Mouse (Mus musculus) ES-E14 (cell line): ENCODE measurements around the gene Prr5. TPM values are rescaled to one million over a fixed set of nuclear protein-coding genes. Genes with fewer than 3 reads are reported as not detected.

ENCODE experiments used
- DNase-seq: peaks from one replicate; pipeline ENCODE4 v3.0.0-alpha.2; 2013; ENCODE audit warnings: low read depth, low spot score
- H3K27ac ChIP-seq: 2 replicates; pipeline ENCODE4 v1.5.1; 2012; ENCODE audit warnings: low read depth, mild to moderate bottlenecking, low read length, moderate library complexity, mixed read lengths; ENCODE audit not compliant: poor library complexity, insufficient read depth, severe bottlenecking
- H3K36me3 ChIP-seq: 2 replicates; pipeline ENCODE4 v1.6.1; 2012; ENCODE audit warnings: mild to moderate bottlenecking, low read length, moderate library complexity, mixed read lengths; ENCODE audit not compliant: control insufficient read depth, poor library complexity, insufficient read depth, severe bottlenecking
- H3K4me1 ChIP-seq, 2 experiments: fragments of 150-350 bp in 1 of 2; sonication (generic) in 1 of 2; 2 replicates each; pipeline ENCODE4 v1.6.1; 2012; ENCODE audit warnings: low read length in 2 of 2, mild to moderate bottlenecking in 1 of 2, mixed read lengths in 1 of 2; ENCODE audit not compliant: control insufficient read depth in 2 of 2, insufficient read depth in 2 of 2, poor library complexity in 1 of 2
- H3K4me3 ChIP-seq, 2 experiments: fragments of 150-350 bp in 1 of 2; sonication (generic) in 1 of 2; 2 replicates each; pipeline ENCODE4 v1.5.1; 2012; ENCODE audit warnings: low read length in 2 of 2, low read depth in 1 of 2, mild to moderate bottlenecking in 1 of 2, mixed read lengths in 1 of 2; ENCODE audit not compliant: insufficient read depth in 1 of 2, poor library complexity in 1 of 2, severe bottlenecking in 1 of 2
- H3K9ac ChIP-seq: 2 replicates; pipeline ENCODE4 v1.6.1; 2012; ENCODE audit warnings: low read depth, mild to moderate bottlenecking, low read length, mixed read lengths; ENCODE audit not compliant: poor library complexity, insufficient read depth, severe bottlenecking
- H3K9me3 ChIP-seq: fragments of 150-350 bp; sonication (generic); 2 replicates; pipeline ENCODE4 v1.6.1; 2012; ENCODE audit warnings: low read depth, mild to moderate bottlenecking, low read length; ENCODE audit not compliant: control insufficient read depth, insufficient read depth
- CHD2 ChIP-seq: IDR thresholded peaks from 2 replicates; pipeline ENCODE4 v1.6.1; 2014; ENCODE audit warnings: mild to moderate bottlenecking, low read depth, low read length, inconsistent platforms
- HCFC1 ChIP-seq: IDR thresholded peaks from 2 replicates; pipeline ENCODE4 v1.6.1; 2012; ENCODE audit warnings: low read length, inconsistent platforms, borderline replicate concordance; ENCODE audit not compliant: insufficient read depth
- MAFK ChIP-seq: IDR thresholded peaks from 2 replicates; pipeline ENCODE4 v1.6.1; 2014; ENCODE audit warnings: mild to moderate bottlenecking, low read depth, low read length, inconsistent platforms; ENCODE audit not compliant: insufficient read depth
- ZC3H11A ChIP-seq: IDR thresholded peaks from 2 replicates; pipeline ENCODE4 v1.6.1; 2012; ENCODE audit warnings: low read depth, mild to moderate bottlenecking, inconsistent platforms, low read length, borderline replicate concordance
- ZNF384 ChIP-seq: IDR thresholded peaks from 2 replicates; pipeline ENCODE4 v1.6.1; 2012; ENCODE audit warnings: low read depth, low read length, inconsistent platforms
- in situ Hi-C, 2 experiments: fragments of 600-800 bp; cut with MboI; formaldehyde crosslinking; loops; one replicate each; pipeline ENCODE4 v1.15.1; 2025; ENCODE audit warnings: low sequenced_read_pairs in 2 of 2, inconsistent platforms in 1 of 2; ENCODE audit not compliant: unreplicated experiment in 2 of 2
- total RNA-seq: library from RNA; depleted of rRNA; stranded (reverse); fragments of 300-350 nt; gene quantifications from 2 replicates; pipeline ENCODE4 v1.2.3, GENCODE M21; 2012

Prr5 gene
- total RNA-seq, 1 experiment: 11.6 TPM

DNA sequence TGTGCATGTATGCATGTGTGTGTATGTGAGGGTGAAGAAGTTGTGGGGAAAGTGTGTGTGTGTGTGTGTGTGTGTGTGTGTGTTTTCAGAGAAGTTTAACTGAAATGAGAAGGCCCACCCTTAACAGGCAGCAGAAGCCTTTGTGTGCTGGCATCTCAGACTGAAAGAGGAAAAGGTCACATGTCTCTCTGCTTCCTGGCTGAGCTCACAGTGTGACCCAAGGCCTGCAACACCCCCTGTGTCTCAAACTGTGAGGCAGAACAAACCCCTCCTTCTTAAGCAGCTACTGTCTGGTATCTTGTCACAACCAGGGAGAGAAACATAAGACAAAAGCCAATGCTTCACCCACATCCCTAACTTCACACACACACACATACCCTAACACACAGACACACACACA, 31.0 kb upstream of the Prr5 start:
- in situ Hi-C loops: no loop called here
- no peak for DNase-seq

DNA sequence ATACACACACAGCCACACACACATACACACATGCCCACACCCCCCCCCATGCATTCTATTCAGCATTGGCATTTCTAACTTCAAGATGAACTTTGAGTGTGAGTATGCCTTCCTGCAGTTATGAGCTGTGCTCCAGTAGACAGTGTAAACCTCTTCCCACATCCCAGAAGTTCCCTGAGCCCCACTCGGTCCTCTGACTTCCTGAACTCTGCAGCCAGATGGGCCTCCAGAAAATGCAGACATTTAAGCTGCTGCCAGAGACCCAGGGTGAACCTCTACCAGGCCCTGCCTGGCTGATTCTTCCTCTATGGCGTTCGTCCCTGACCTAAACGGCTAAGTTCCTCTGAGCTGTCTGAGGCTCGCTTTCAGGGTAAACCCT, 30.4 kb upstream of the Prr5 start:
- no peaks in the 10 kb centered on the region for H3K36me3 ChIP-seq
- no peaks in the 10 kb centered on the region for H3K4me1 ChIP-seq
- no peaks in the 10 kb centered on the region for H3K9me3 ChIP-seq
- no peak overlapping the region for H3K27ac ChIP-seq
- DNase-seq: no peak
- H3K4me3 ChIP-seq: no peak overlapping the region
- no peak for TF ChIP-seq CHD2
- no peak for TF ChIP-seq ZC3H11A
- TF ChIP-seq HCFC1: no peak
- TF ChIP-seq MAFK: no peak
- TF ChIP-seq ZNF384: no peak
- in situ Hi-C loops: no loop called here
- no peak overlapping the region for H3K9ac ChIP-seq

More for the DNA sequence above, 31.0 kb upstream of the Prr5 start:
- Histone ChIP-seq H3K36me3 (no peaks in the 10 kb centered on the region), H3K27ac (no peak overlapping the region), H3K9me3 (no peaks in the 10 kb centered on the region), H3K4me3 (no peak overlapping the region), H3K4me1 (no peaks in the 10 kb centered on the region), H3K9ac (no peak overlapping the region)
- TF ChIP-seq CHD2: no peak
- no peak for TF ChIP-seq MAFK
- no peak for TF ChIP-seq ZNF384
- TF ChIP-seq HCFC1: no peak
- no peak for TF ChIP-seq ZC3H11A

DNA sequence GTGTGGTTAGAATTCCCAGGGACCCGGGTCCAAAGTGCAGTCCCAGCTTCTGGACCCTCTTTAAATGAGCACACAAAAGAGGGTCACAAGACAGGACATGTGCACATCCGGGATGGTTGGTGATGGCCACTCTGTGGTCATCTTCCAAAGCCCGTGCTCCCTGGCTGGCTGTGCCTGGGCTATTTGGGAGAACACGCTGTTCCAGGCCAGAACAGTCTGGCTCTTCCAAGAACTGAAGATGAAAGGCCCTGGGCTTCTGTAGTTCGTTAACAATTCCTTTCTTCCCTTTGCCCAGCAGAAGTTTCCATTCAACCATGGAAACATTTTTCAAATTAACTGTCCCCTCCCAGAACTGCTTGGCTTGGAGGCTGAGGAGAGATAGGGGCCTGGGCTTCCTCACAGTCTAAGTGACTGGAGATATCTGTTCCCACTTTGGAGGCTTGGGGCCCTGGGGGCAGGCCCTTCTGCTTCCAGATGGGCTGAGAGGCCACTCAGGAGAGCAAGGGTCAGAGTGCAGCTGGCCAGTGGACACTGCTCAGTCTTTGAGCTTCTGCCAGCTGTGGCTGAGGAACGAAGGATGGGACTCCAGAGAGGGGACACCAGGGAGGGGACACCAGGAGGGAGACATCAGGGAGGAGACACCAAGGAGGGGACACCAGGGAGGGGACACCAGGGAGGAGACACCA, 29.8 kb upstream of the Prr5 start:
- no peak for DNase-seq
- Histone ChIP-seq H3K4me3 (no peak overlapping the region), H3K36me3 (no peaks in the 10 kb centered on the region), H3K27ac (no peak overlapping the region), H3K9me3 (no peaks in the 10 kb centered on the region), H3K4me1 (no peaks in the 10 kb centered on the region), H3K9ac (no peak overlapping the region)
- TF ChIP-seq HCFC1: no peak
- TF ChIP-seq CHD2: no peak
- TF ChIP-seq ZNF384: no peak
- TF ChIP-seq ZC3H11A: no peak
- TF ChIP-seq MAFK: no peak
- in situ Hi-C loops: no loop called here

DNA sequence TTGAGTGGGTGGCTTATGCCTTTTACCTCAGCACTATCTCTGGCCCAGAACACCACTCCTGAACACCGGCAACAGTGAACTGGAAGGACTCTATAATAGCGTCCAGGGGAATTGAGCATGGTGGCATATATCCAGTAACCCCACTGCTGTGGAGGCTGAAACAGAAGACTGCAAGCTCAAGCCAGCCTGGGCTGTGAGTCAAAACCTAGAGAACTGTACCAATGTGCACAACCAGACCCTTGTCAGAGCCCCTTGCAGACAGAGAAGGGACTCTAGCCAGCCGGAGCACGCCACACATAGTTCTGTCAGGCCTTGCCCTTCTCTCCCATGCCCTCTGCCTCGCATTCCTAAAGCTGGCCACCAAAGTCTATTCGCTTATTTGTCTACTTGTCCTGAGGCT, 28.7 kb upstream of the Prr5 start:
- Histone ChIP-seq H3K36me3 (no peaks in the 10 kb centered on the region), H3K27ac (no peak overlapping the region), H3K4me1 (no peaks in the 10 kb centered on the region), H3K4me3 (no peak overlapping the region), H3K9me3 (no peaks in the 10 kb centered on the region), H3K9ac (no peak overlapping the region)
- TF ChIP-seq CHD2 (no peak), ZNF384 (no peak)
- in situ Hi-C loops: no loop called here
- DNase-seq: no peak

DNA sequence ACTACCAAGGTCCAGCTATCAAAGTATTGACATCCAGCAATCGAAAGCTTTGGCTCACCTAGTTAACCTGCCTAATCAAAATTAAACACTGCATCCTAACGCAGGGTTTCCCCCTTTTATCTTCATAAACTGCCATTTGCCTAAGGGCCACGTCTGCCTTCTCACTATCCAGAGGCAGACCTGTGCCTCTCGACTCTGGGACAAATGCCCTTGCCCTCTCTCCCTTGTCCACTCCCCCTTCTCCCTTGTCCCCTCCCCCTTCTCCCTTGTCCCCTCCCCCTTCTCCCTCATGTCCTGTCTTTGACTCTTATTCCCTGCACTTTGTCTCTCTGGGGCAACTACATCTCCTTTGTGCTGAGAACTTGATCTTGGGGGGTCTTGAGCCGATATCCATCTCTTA, 28.3 kb upstream of the Prr5 start:
- H3K36me3 ChIP-seq: no peaks in the 10 kb centered on the region
- in situ Hi-C loops: no loop called here
- H3K4me3 ChIP-seq: no peak overlapping the region
- no peak overlapping the region for H3K9ac ChIP-seq
- no peaks in the 10 kb centered on the region for H3K9me3 ChIP-seq
- H3K4me1 ChIP-seq: no peaks in the 10 kb centered on the region
- no peak for DNase-seq
- no peak overlapping the region for H3K27ac ChIP-seq
- TF ChIP-seq CHD2: no peak
- no peak for TF ChIP-seq MAFK
- no peak for TF ChIP-seq ZC3H11A
- no peak for TF ChIP-seq HCFC1
- no peak for TF ChIP-seq ZNF384
